Mouse (Mus musculus): ENCODE results near the gene Rock2. TPM values are rescaled to one million over a fixed set of nuclear protein-coding genes. Genes with fewer than 3 reads are reported as not detected.

The Rock2 gene
- polyA plus RNA-seq, 1 experiment from 2014 or later: 15.7 TPM

Other genes starting within 250 kb of the Rock2 start
- gene Ntsr2, start 241.5 kb upstream of the Rock2 start, polyA plus RNA-seq (2015; fragmentation: Nextera tagmentation; extraction: Ambion mirVana): 0.21 and 0.22 TPM in 2 replicates
- 2.7 and 3.1 TPM in 2 replicates for gene Greb1, start 94.0 kb upstream of the Rock2 start, polyA plus RNA-seq (2015; fragmentation: Nextera tagmentation; extraction: Ambion mirVana)
- 46.7 and 49.5 TPM in 2 replicates for gene E2f6, start 83.9 kb upstream of the Rock2 start, polyA plus RNA-seq (2015; fragmentation: Nextera tagmentation; extraction: Ambion mirVana)
- 1.6 and 2.1 TPM in 2 replicates for gene Pqlc3, start 105.5 kb downstream of the Rock2 start, polyA plus RNA-seq (2015; fragmentation: Nextera tagmentation; extraction: Ambion mirVana)
- 0.82 and 1.5 TPM in 2 replicates for gene 2410004P03Rik, start 116.8 kb downstream of the Rock2 start, polyA plus RNA-seq (2015; fragmentation: Nextera tagmentation; extraction: Ambion mirVana)

Measured in midbrain, embryonic 13.5 days (tissue).